Mouse (Mus musculus) liver, embryonic 11.5 days (tissue): ENCODE measurements at regions not wholly inside any gene's neighbourhood (a gene's known extent, or its start where the extent isn't known, plus 50 kb on each side); places are given as distances from the start of the nearest gene placed in this dataset.

Experiments
- ATAC-seq: fragments of 200-750 bp; cut with Nextera tagmentation; replicated peaks from 2 replicates; pipeline ENCODE4 v1.8.0; 2017; ENCODE audit warnings: moderate number of reproducible peaks, mild to moderate bottlenecking, moderate TSS enrichment, moderate library complexity; ENCODE audit not compliant: low FRiP score
- DNase-seq: peaks from one replicate; pipeline ENCODE4 v3.0.0-alpha.2; 2017; ENCODE audit warnings: low spot score
- H3K27ac ChIP-seq: fragments of 300-500 bp; sonication (generic); 2 replicates; pipeline ENCODE4 v1.5.1; 2014; ENCODE audit warnings: mild to moderate bottlenecking, low read depth, low read length, control low read depth
- H3K27me3 ChIP-seq: fragments of 300-500 bp; sonication (generic); replicated peaks from 2 replicates; pipeline ENCODE4 v1.6.1; 2014; ENCODE audit warnings: low read length, mixed read lengths; ENCODE audit not compliant: control insufficient read depth, insufficient read depth
- H3K36me3 ChIP-seq: fragments of 300-500 bp; sonication (generic); 2 replicates; pipeline ENCODE4 v1.6.1; 2014; ENCODE audit warnings: mild to moderate bottlenecking, low read length, moderate library complexity, mixed read lengths; ENCODE audit not compliant: control insufficient read depth, insufficient read depth
- H3K4me1 ChIP-seq: fragments of 300-500 bp; sonication (generic); replicated peaks from 2 replicates; pipeline ENCODE4 v1.6.1; 2014; ENCODE audit warnings: low read length, mixed read lengths; ENCODE audit not compliant: control insufficient read depth, insufficient read depth
- H3K4me2 ChIP-seq: fragments of 300-500 bp; sonication (generic); 2 replicates; pipeline ENCODE4 v1.6.1; 2014; ENCODE audit warnings: mild to moderate bottlenecking, control low read depth, moderate library complexity
- H3K4me3 ChIP-seq: fragments of 300-500 bp; sonication (generic); 2 replicates; pipeline ENCODE4 v1.5.1; 2014; ENCODE audit warnings: low read depth, low read length, control low read depth
- H3K9ac ChIP-seq: fragments of 300-500 bp; sonication (generic); 2 replicates; pipeline ENCODE4 v1.6.1; 2014; ENCODE audit warnings: low read depth, low read length, control low read depth
- H3K9me3 ChIP-seq: fragments of 300-500 bp; sonication (generic); 2 replicates; pipeline ENCODE4 v1.6.1; 2016; ENCODE audit warnings: low read length, inconsistent platforms, mixed read lengths; ENCODE audit not compliant: control insufficient read depth
- WGBS: fragments of 180-500 bp; shearing (Covaris S2); extraction: QIAGEN DNeasy Blood & Tissue Kit; methylation state at CpG from one replicate; pipeline ENCODE4 v1.1.7; 2014; 5-methylcytosine and 5-hydroxymethylcytosine counted together

GRCm38 (mm10) chr12:95937705-95938104 is 245.7 kb downstream of the Flrt2 start:
- ATAC-seq = no peak
- Histone ChIP-seq H3K4me1 (no peaks in the 10 kb centered on the region), H3K4me2 (no peak overlapping the region), H3K27me3 (no peaks in the 10 kb centered on the region), H3K36me3 (no peaks in the 10 kb centered on the region), H3K27ac (no peak overlapping the region), H3K4me3 (no peak overlapping the region), H3K9ac (no peak overlapping the region), H3K9me3 (no peaks in the 10 kb centered on the region)
- DNase-seq = no peak
- 64% methylated on average over 4 of the region's 4 CpGs for WGBS

DNA sequence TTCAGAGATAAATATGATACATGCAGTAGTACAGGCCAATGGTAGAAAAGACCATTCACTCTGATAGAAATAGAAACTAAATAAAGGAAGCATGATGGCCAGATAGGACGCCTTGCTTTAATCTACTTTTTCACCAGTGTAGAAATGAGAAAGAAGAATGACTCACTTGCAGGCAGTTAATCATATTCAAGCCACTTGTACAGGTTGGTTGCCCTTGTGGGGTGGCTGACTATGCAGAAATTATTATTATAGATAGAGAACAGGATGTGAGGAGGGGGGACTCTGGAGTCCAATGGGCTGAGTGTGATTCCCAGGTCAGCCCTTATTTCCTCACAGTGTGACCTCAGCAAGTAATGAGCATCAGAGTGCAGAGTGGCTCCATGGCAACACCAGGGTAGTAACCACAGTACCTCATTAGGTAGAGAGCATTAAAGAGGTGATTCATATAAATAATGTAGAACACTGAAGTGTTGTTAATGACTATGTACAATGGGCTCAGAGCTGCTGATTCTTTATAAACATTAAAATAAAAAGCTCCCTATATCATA is 248.5 kb downstream of the Flrt2 start:
- no peak for ATAC-seq
- WGBS = 59% methylated on average over 1 of the region's 1 CpGs

DNA sequence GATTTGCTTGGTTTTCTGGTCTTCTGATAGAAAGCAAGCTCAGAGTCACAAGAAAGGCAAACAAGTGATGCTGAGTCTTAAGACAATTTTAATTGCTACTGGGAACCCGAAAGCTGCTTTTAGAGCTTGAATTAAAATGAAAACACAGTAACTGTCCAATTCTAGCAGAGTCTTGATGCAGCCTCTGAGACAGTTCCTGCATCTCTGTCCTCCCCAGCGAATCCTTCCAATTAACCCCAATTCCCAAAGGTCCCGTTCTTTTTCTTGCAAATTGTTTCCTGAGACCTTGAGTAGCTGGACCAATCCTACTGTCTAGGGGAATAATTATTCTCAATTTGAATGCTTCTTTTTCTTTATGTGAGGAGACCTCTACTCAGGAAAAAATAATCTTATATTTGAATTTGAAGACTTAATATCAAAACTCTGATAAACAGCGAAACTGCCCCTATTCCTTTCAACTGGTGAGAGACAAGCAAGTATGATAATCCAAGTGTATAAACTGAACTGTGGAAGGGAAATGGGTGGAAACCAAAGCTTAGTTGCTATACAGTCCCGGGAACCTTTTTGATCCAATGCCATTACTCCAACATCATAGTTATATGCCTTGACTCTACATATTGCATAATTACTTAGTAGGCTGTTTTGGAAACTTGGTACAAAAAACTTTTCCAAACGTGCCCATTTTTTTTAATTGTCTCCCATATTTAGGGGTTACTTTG is 267.9 kb downstream of the Flrt2 start:
- Histone ChIP-seq H3K27me3 (no peaks in the 10 kb centered on the region), H3K4me1 (no peaks in the 10 kb centered on the region), H3K9me3 (no peaks in the 10 kb centered on the region), H3K4me3 (no peak overlapping the region), H3K36me3 (no peaks in the 10 kb centered on the region), H3K9ac (no peak overlapping the region), H3K4me2 (no peak overlapping the region), H3K27ac (no peak overlapping the region)
- ATAC-seq (no peak), DNase-seq (no peak)
- 72% methylated on average over 6 of the region's 6 CpGs for WGBS

More for the DNA sequence above, 248.5 kb downstream of the Flrt2 start:
- no peak overlapping the region for H3K4me3 ChIP-seq
- no peak overlapping the region for H3K4me2 ChIP-seq
- no peaks in the 10 kb centered on the region for H3K4me1 ChIP-seq
- H3K36me3 ChIP-seq = no peaks in the 10 kb centered on the region
- H3K9ac ChIP-seq = no peak overlapping the region
- no peaks in the 10 kb centered on the region for H3K27me3 ChIP-seq
- no peak overlapping the region for H3K27ac ChIP-seq
- H3K9me3 ChIP-seq = no peaks in the 10 kb centered on the region
- DNase-seq = no peak

- no peak for ATAC-seq
- Histone ChIP-seq H3K36me3 (no peaks in the 10 kb centered on the region), H3K27me3 (no peaks in the 10 kb centered on the region), H3K9me3 (no peaks in the 10 kb centered on the region), H3K9ac (no peak overlapping the region), H3K4me1 (no peaks in the 10 kb centered on the region), H3K27ac (no peak overlapping the region), H3K4me3 (no peak overlapping the region), H3K4me2 (no peak overlapping the region)
- DNase-seq = no peak
- 61% methylated on average over 3 of the region's 3 CpGs for WGBS
These were observed 268.5 kb downstream of the Flrt2 start for GRCm38 (mm10) chr12:95960505-95960871.

GRCm38 (mm10) chr12:95962817-95963216 is 270.8 kb downstream of the Flrt2 start:
- H3K36me3 ChIP-seq = no peaks in the 10 kb centered on the region
- H3K27ac ChIP-seq = no peak overlapping the region
- 62% methylated on average over 4 of the region's 4 CpGs for WGBS
- H3K9me3 ChIP-seq = no peaks in the 10 kb centered on the region
- ATAC-seq (no peak), DNase-seq (no peak)
- H3K27me3 ChIP-seq = no peaks in the 10 kb centered on the region
- no peak overlapping the region for H3K9ac ChIP-seq
- no peak overlapping the region for H3K4me2 ChIP-seq
- no peaks in the 10 kb centered on the region for H3K4me1 ChIP-seq
- no peak overlapping the region for H3K4me3 ChIP-seq

GRCm38 (mm10) chr12:95988669-95989288 is 296.8 kb downstream of the Flrt2 start:
- Histone ChIP-seq H3K9ac (no peak overlapping the region), H3K4me3 (no peak overlapping the region), H3K36me3 (no peaks in the 10 kb centered on the region), H3K4me1 (no peaks in the 10 kb centered on the region), H3K27ac (no peak overlapping the region), H3K27me3 (no peaks in the 10 kb centered on the region), H3K4me2 (no peak overlapping the region), H3K9me3 (no peaks in the 10 kb centered on the region)
- DNase-seq (no peak), ATAC-seq (no peak)
- 76% methylated on average over 5 of the region's 5 CpGs for WGBS

GRCm38 (mm10) chr12:95994963-95995362 is 302.9 kb downstream of the Flrt2 start:
- no peak for DNase-seq
- H3K4me1 ChIP-seq = no peaks in the 10 kb centered on the region
- no peak overlapping the region for H3K4me3 ChIP-seq
- H3K4me2 ChIP-seq = no peak overlapping the region
- no peak overlapping the region for H3K9ac ChIP-seq
- H3K27ac ChIP-seq = no peak overlapping the region
- 60% methylated on average over 2 of the region's 2 CpGs for WGBS
- no peak for ATAC-seq
- no peaks in the 10 kb centered on the region for H3K9me3 ChIP-seq
- H3K36me3 ChIP-seq = no peaks in the 10 kb centered on the region
- H3K27me3 ChIP-seq = no peaks in the 10 kb centered on the region

DNA sequence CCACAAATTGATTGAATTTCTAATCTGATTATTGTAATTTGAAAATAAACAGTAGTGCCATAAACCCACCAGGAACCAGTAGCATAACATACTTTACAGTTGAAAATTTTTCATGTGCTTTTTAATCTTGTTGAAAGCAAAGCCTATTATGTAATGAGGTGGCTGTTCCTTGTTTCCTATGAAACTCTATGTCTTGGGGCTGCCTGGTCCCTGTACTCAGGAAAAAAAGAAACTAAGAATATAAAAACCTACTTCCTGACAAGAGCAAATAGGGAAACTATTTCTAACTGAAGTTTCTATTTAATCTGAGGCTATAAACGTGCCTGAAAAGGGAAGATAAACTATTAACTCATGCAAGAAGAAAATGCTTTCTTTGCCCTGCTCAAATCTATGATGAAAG is 338.2 kb downstream of the Flrt2 start:
- Histone ChIP-seq H3K27ac (no peak overlapping the region), H3K9ac (no peak overlapping the region), H3K4me3 (no peak overlapping the region), H3K9me3 (no peaks in the 10 kb centered on the region), H3K4me2 (no peak overlapping the region), H3K27me3 (no peaks in the 10 kb centered on the region), H3K4me1 (no peaks in the 10 kb centered on the region), H3K36me3 (no peaks in the 10 kb centered on the region)
- no peak for DNase-seq
- 18% methylated on average over 1 of the region's 1 CpGs for WGBS
- no peak for ATAC-seq

- no peak overlapping the region for H3K27ac ChIP-seq
- H3K9ac ChIP-seq = no peak overlapping the region
- no peaks in the 10 kb centered on the region for H3K27me3 ChIP-seq
- H3K9me3 ChIP-seq = no peaks in the 10 kb centered on the region
- H3K4me1 ChIP-seq = no peaks in the 10 kb centered on the region
- WGBS = 80% methylated on average over 4 of the region's 4 CpGs
- H3K36me3 ChIP-seq = no peaks in the 10 kb centered on the region
- no peak for ATAC-seq
- no peak for DNase-seq
- no peak overlapping the region for H3K4me3 ChIP-seq
- no peak overlapping the region for H3K4me2 ChIP-seq
These were observed 383.3 kb downstream of the Flrt2 start for GRCm38 (mm10) chr12:96075365-96075764.
